Mouse (Mus musculus) thymus, postnatal 10 days (tissue): ENCODE data around the gene Gga1.

Source experiments
- DNase-seq, 2 experiments: peaks; one replicate each; pipeline ENCODE4 v3.0.0; 2021; ENCODE audit warnings: low spot score in 2 of 2

Gga1 gene

DNA sequence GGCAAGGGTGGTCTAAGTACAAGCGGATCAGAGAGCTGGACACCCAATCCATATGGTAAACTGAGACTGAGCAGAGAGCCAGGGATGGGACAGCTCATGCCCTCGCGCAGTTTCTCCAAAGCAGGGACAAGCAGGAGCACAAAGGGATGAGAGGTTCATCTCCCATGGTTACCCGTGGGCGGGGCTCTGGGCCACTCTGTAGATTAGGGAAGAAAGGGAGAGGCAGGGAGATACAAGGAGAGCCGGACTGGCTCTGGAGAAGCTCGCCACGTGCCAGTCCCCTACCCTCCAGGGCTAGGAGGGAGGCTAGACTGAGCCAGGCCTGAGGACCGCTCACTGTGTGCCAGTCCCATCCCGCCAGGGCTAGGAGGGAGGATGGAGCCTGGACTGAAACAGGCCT lies 60.3 kb downstream of the Gga1 start:
- no peak for DNase-seq

DNA sequence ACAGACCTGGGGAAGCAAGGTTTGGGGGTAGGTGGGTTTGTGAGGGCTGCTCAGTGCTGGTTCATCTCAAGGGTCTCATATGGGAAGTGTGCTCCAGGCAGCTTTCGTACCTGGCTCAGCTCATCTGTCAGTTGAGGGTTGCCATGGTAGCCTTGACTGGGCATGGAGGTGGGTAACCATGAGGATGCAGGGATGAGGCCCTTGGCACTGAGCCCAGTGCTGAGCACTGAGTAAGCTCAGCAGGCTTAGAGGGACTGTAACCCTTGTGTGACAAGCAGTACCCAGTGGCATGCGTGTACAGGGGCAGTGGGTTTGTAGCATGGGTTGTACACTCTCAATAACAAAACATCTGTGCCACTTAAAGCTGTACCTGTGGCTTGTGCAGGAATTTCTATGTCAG lies 61.0 kb downstream of the Gga1 start:
- no peak for DNase-seq

DNA sequence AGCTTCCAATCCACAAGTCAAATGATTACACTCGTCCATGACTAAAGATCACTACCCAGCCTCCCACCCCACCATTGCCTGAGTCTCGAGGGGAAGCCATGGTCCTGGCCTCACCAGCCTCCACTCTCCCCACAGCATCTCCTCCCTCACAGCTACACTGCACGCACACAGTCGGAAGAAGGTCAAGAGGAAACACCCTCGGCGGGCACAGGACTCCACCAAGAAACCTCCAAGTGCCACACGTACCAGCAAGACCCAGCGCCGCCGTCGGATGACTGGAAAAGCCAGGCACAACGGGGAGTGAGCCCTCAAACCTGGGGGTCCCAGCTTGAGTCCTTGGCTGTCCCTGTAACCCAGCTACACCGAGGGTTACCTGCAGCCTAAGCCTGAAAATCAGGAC lies 63.3 kb downstream of the Gga1 start:
- DNase-seq, result no peak

DNA sequence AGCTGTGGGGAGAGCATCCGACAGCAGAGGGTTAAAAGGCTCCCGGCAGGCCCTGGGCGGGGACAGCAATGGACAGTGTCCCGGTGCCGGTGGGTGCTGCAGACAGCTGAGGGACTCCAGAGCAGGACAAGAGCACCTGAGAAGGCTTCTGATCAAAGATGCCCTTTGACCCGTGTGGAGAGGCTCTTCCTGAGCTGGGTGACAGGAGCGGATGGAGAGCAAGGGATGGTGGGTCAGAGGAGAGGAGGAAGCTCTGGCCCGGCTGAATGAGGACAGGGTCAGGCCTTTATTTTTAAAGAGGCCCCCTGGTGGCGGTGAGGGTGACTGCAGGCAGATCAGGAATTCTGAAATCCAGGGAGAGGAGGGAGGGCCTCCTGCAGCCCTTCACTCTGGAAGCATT lies 65.7 kb downstream of the Gga1 start:
- DNase-seq, result peak in 1 of 2 experiments; percentile 55
